Mouse (Mus musculus) liver, embryonic 14.5 days (tissue): ENCODE data around the gene 4930438A08Rik.

Experiments
- CTCF ChIP-seq: IDR thresholded peaks from 2 replicates; pipeline ENCODE4 v1.5.1; 2016; ENCODE audit warnings: antibody characterized with exemption, low read depth, control low read depth
- EP300 ChIP-seq: IDR thresholded peaks from 2 replicates; pipeline ENCODE4 v1.6.1; 2016; ENCODE audit warnings: antibody characterized with exemption, low read depth

GRCm38 (mm10) chr11:58225655-58226054, 48.9 kb upstream of the 4930438A08Rik start:
- TF ChIP-seq CTCF (peak; percentile 98), EP300 (no peak)
